Mouse (Mus musculus) cerebellum, adult 2 months (tissue): ENCODE measurements around the gene Fbxo11. TPM values are rescaled to one million over a fixed set of nuclear protein-coding genes. Genes with fewer than 3 reads are reported as not detected.
A peak's percentile ranks its signal among the peaks of the same experiment; 100 is the strongest.
"Not testable (repeated sequence)": the region's sequence is repeated elsewhere in the genome, so short reads cannot be mapped to it uniquely, and the experiment has no call there.

Experiments
- DNase-seq, 2 experiments: peaks; one replicate each; pipeline ENCODE4 v3.0.0; 2021
- H3K27ac ChIP-seq: fragments of 200-500 bp; 2 replicates; pipeline ENCODE4 v1.5.1; 2012; ENCODE audit warnings: low read length, control low read depth, inconsistent platforms; ENCODE audit not compliant: insufficient read depth
- H3K27me3 ChIP-seq: fragments of 200-500 bp; 2 replicates; pipeline ENCODE4 v1.6.1; 2012; ENCODE audit warnings: inconsistent platforms, mild to moderate bottlenecking, low read length, moderate library complexity; ENCODE audit not compliant: control insufficient read depth, insufficient read depth
- H3K4me1 ChIP-seq: fragments of 200-500 bp; 2 replicates; pipeline ENCODE4 v1.6.1; 2011; ENCODE audit warnings: low read length; ENCODE audit not compliant: control insufficient read depth, insufficient read depth
- H3K4me3 ChIP-seq: fragments of 200-500 bp; replicated peaks from 2 replicates; pipeline ENCODE3; 2011; ENCODE audit warnings: mild to moderate bottlenecking, low read depth, low read length, control low read depth; ENCODE audit not compliant: insufficient read depth
- CTCF ChIP-seq: fragments of 200-500 bp; IDR thresholded peaks from 2 replicates; pipeline ENCODE4 v1.5.1; 2011; ENCODE audit warnings: low read depth, mild to moderate bottlenecking, control low read depth, low read length, moderate library complexity, borderline replicate concordance; ENCODE audit not compliant: insufficient read depth
- POLR2A ChIP-seq: fragments of 200-500 bp; IDR thresholded peaks from 2 replicates; pipeline ENCODE4 v1.6.1; 2011; ENCODE audit warnings: low read length, control low read depth, borderline replicate concordance; ENCODE audit not compliant: insufficient read depth
- WGBS: fragments of 180-500 bp; shearing (Covaris S2); methylation state at CpG from one replicate; pipeline ENCODE4 v1.1.7; 2018; 5-methylcytosine and 5-hydroxymethylcytosine counted together
- polyA plus RNA-seq: library from polyadenylated mRNA; depleted of rRNA; stranded (reverse); fragments of >200 nt; gene quantifications from 2 replicates; pipeline ENCODE4 v1.2.3, GENCODE M21; 2012

Fbxo11 gene
- polyA plus RNA-seq, 1 experiment, result 73.1 TPM

- no peak for DNase-seq
- TF ChIP-seq CTCF (no peak), POLR2A (no peak)
- Histone ChIP-seq H3K4me3 (no peak overlapping the region), H3K27me3 (no peaks in the 10 kb centered on the region), H3K27ac (no peak overlapping the region), H3K4me1 (no peaks in the 10 kb centered on the region)
- WGBS, result 92% methylated on average over 2 of the region's 2 CpGs
These were observed 14.8 kb downstream of the Fbxo11 start for GRCm38 (mm10) chr17:88050318-88050717.

- no peak overlapping the region; the same call in 1 of the 2 replicates for H3K27ac ChIP-seq
- TF ChIP-seq CTCF (no peak), POLR2A (no peak)
- WGBS, result 50% methylated on average over 12 of the region's 12 CpGs
- H3K4me3 ChIP-seq, result no peak overlapping the region
- no peak for DNase-seq
- no peaks in the 10 kb centered on the region for H3K27me3 ChIP-seq
- H3K4me1 ChIP-seq, result peaks cover 6% of the 10 kb centered on the region
These were observed 22.7 kb downstream of the Fbxo11 start for GRCm38 (mm10) chr17:88042099-88043086.

GRCm38 (mm10) chr17:88040810-88041209 is 24.3 kb downstream of the Fbxo11 start:
- 93% methylated on average over 5 of the region's 5 CpGs for WGBS
- Histone ChIP-seq H3K27ac (no peak overlapping the region), H3K4me1 (peaks cover 6% of the 10 kb centered on the region), H3K4me3 (no peak overlapping the region), H3K27me3 (no peaks in the 10 kb centered on the region)
- no peak for DNase-seq
- TF ChIP-seq POLR2A, result no peak
- TF ChIP-seq CTCF, result no peak

GRCm38 (mm10) chr17:88034418-88034817 is 30.7 kb downstream of the Fbxo11 start:
- DNase-seq, result no peak
- Histone ChIP-seq H3K4me1 (no peaks in the 10 kb centered on the region; the same call in 1 of the 2 replicates), H3K4me3 (no peak overlapping the region), H3K27ac (no peak overlapping the region), H3K27me3 (no peaks in the 10 kb centered on the region)
- 88% methylated on average over 4 of the region's 4 CpGs for WGBS
- TF ChIP-seq CTCF, result no peak
- no peak for TF ChIP-seq POLR2A

GRCm38 (mm10) chr17:88031755-88032154 is 33.3 kb downstream of the Fbxo11 start:
- no peak overlapping the region for H3K4me3 ChIP-seq
- TF ChIP-seq CTCF (no peak), POLR2A (no peak)
- no peak for DNase-seq
- H3K4me1 ChIP-seq, result peaks cover 2% of the 10 kb centered on the region; the same call in 1 of the 2 replicates
- H3K27me3 ChIP-seq, result no peaks in the 10 kb centered on the region
- 85% methylated on average over 5 of the region's 5 CpGs for WGBS
- H3K27ac ChIP-seq, result no peak overlapping the region

GRCm38 (mm10) chr17:88029194-88029970 is 35.7 kb downstream of the Fbxo11 start:
- 71% methylated on average over 17 of the region's 17 CpGs for WGBS
- no peak overlapping the region for H3K4me3 ChIP-seq
- no peak overlapping the region; the same call in 1 of the 2 replicates for H3K27ac ChIP-seq
- DNase-seq, result no peak
- H3K27me3 ChIP-seq, result no peaks in the 10 kb centered on the region
- peaks cover 7% of the 10 kb centered on the region; the same call in 1 of the 2 replicates for H3K4me1 ChIP-seq
- TF ChIP-seq CTCF (no peak), POLR2A (no peak)

GRCm38 (mm10) chr17:88025227-88025626 is 39.9 kb downstream of the Fbxo11 start:
- Histone ChIP-seq H3K27ac (no peak overlapping the region), H3K4me3 (no peak overlapping the region), H3K27me3 (no peaks in the 10 kb centered on the region), H3K4me1 (peaks cover 13% of the 10 kb centered on the region; the same call in 1 of the 2 replicates)
- peak in 1 of 2 experiments; percentile 51 for DNase-seq
- TF ChIP-seq POLR2A (no peak), CTCF (peak; percentile 25; the same call in 1 of the 2 replicates)
- WGBS, result 16% methylated on average over 4 of the region's 4 CpGs

- no peak for DNase-seq
- H3K27me3 ChIP-seq, result no peaks in the 10 kb centered on the region
- no peak overlapping the region for H3K4me3 ChIP-seq
- WGBS, result 78% methylated on average over 1 of the region's 1 CpGs
- H3K27ac ChIP-seq, result no peak overlapping the region
- H3K4me1 ChIP-seq, result peaks cover 10% of the 10 kb centered on the region; the same call in 1 of the 2 replicates
- no peak for TF ChIP-seq POLR2A
- TF ChIP-seq CTCF, result no peak
These were observed 41.2 kb downstream of the Fbxo11 start for GRCm38 (mm10) chr17:88023924-88024323.

- WGBS, result 83% methylated on average over 8 of the region's 8 CpGs
- H3K27me3 ChIP-seq, H3K4me1 ChIP-seq, DNase-seq, H3K4me3 ChIP-seq: not testable (repeated sequence)
- H3K27ac ChIP-seq, result 0 out of 2 replicates have a peak overlapping the region, but pooled peaks have one; percentile 39
These were observed 49.1 kb downstream of the Fbxo11 start for GRCm38 (mm10) chr17:88016027-88016426.
